Mouse (Mus musculus): ENCODE measurements around the gene Myrfl.

GRCm38 (mm10) chr10:116943025-116943424 lies 46.3 kb upstream of the Myrfl start:
- no peak for TF ChIP-seq CTCF (IDR thresholded peaks at IDR 0.05; ENCODE audit: low read depth, low read length)
- TF ChIP-seq POLR2A (IDR thresholded peaks at IDR 0.05; ENCODE audit: borderline replicate concordance, low read depth, low read length), result no peak

All from bone marrow macrophage, adult 2 months (primary cell).